Mouse (Mus musculus) regulatory T cell (primary cell): ENCODE measurements around the gene Cyp2b9.
"Not testable (repeated sequence)": the region's sequence is repeated elsewhere in the genome, so short reads cannot be mapped to it uniquely, and the experiment has no call there.

Experiments used
- in situ Hi-C: fragments of 300-600 bp; cut with MboI, MseI; formaldehyde crosslinking; loops from one replicate; pipeline ENCODE4 v1.15.1; 2025; ENCODE audit warnings: high pct_unique_total_duplicates

The Cyp2b9 gene

DNA sequence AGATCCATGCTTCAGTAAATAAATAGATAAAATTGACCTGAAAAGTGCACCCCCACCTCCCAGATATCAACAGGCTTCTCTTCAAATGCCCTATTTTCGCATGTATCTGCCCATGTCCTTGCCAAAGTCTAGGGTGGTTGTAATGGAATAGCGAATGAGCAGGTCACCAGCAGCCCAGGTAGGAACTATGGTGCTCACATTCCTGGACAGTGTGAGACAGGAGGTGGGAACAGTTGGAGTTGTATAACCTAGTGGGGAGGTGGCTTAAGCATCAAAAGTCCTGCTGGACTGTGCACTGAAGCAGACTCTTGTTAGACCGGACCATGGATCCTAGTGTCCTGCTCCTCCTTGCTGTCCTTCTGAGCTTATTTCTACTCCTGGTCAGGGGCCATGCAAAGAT lies at the start of gene Cyp2b9:
Gene Cyp2b9 (plus strand): TSS at position 301 of the 400 bp plus-strand sequence.
- in situ Hi-C loops = not testable (repeated sequence)

GRCm38 (mm10) chr7:26139623-26140022 lies 33.6 kb upstream of the Cyp2b9 start:
- in situ Hi-C loops = not testable (repeated sequence)

DNA sequence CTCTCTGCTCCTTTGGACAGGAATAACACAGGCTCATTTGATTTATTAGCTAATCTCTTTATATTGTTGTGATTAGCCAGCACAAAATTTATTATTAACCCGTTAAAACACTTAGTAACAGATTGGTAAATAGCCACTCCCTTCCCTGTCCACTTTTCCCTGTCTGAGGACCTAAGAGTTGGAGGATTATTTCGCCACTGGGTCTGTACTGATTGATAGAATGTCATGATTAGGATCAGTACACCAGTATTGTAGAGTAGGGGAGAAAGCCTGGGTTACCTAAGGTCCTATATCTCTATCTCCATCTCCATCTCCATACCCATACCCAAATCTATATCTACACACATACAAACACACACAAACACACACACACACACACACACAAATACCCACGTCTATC lies 29.6 kb upstream of the Cyp2b9 start:
- in situ Hi-C loops = not testable (repeated sequence)

DNA sequence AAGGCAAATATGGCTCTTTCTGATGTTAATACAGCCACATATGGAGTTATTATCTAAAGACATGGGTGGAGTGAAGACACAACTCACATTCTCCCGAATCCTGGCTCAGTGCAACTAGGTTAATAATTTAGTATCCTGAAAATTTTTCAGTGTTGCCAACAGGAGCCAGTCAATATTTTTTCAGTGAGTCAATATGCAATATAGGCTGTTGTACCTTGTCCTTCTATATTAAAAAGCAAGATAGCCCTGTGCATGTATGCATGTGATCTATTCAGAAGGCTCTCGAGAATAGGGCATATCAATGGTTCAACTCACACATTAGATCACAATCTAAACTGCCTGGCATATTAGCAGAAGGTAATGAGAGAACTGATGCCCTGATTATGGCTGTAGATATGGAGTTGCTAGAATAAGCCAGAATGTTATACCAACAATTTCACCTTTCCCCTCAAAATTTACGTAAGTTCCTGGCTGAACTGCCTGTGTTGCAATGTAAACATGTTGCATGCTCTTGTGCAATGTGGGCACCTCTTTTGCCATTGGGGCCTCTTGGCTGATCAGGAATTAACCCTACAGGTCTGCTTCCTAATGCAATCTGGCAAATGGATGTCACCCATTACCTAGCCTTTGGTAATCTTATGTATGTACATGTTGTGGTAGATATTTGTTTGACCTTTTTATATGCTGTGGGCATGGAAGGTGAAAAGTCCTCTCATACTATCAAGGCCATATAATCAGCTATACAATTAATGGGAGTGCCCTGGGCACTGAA lies 4.3 kb upstream of the Cyp2b9 start:
- in situ Hi-C loops = loop anchor here (5.0 kb wide), 1 partner anchor 117 kb away; no protein-coding TSS in a partner anchor

- in situ Hi-C loops = no loop called here
Measured at GRCm38 (mm10) chr7:26201083-26201482, 27.9 kb downstream of the Cyp2b9 start.

GRCm38 (mm10) chr7:26260034-26260433 lies 86.8 kb downstream of the Cyp2b9 start, which contains the start of gene Vmn1r184:
Gene Vmn1r184 (plus strand): TSS chr7:26260334.
- in situ Hi-C loops = not testable (repeated sequence)
